Mouse (Mus musculus): ENCODE data around the gene Dhdh. TPM values are rescaled to one million over a fixed set of nuclear protein-coding genes. Genes with fewer than 3 reads are reported as not detected.

The Dhdh gene
- polyA plus RNA-seq, 1 experiment, result 190 TPM

GRCm38 (mm10) chr7:45434203-45435015 is 54.2 kb downstream of the Dhdh start, which contains the start of gene Gys1:
Gene Gys1, plus strand, starts transcription at chr7:45434844.
- peak within 1 kb of the TSS; percentile 95 for H3K27ac ChIP-seq (replicated peaks; ENCODE audit: low read depth, low read length)
- H3K4me3 ChIP-seq (ENCODE audit: insufficient read depth, low read depth, low read length), result peak within 1 kb of the TSS; percentile 78
- H3K4me1 ChIP-seq (ENCODE audit: control insufficient read depth, insufficient read depth, insufficient read length, low read length), result peaks cover 14% of the 10 kb centered on the region

DNA sequence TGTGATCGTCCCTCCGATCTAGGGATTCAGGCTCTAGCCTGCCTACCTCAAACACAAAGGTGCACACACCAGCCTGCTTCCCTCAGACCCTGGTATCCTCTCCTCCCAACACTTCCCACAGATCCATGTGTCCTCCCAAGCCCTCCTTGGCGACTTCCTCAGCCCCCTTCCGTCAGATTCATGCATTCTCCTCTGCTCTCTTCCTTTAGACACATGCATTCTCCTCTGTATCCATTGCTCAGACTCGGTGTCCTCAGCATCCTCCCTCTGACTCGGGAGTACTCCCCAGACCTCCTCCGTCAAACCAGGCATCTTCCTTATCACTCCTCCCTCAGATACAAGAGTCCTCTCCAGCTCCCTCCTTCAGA is 54.8 kb downstream of the Dhdh start:
- H3K4me1 ChIP-seq (ENCODE audit: control insufficient read depth, insufficient read depth, insufficient read length, low read length), result peaks cover 14% of the 10 kb centered on the region
- H3K4me3 ChIP-seq (ENCODE audit: insufficient read depth, low read depth, low read length), result peak overlapping the region; percentile 78
- peak overlapping the region; percentile 42 for H3K27ac ChIP-seq (replicated peaks; ENCODE audit: low read depth, low read length)

GRCm38 (mm10) chr7:45426556-45426955 is 62.0 kb downstream of the Dhdh start:
- Histone ChIP-seq H3K27ac (replicated peaks; ENCODE audit: low read depth, low read length) (no peak overlapping the region), H3K4me1 (ENCODE audit: control insufficient read depth, insufficient read depth, insufficient read length, low read length) (no peaks in the 10 kb centered on the region), H3K4me3 (ENCODE audit: insufficient read depth, low read depth, low read length) (no peak overlapping the region)

DNA sequence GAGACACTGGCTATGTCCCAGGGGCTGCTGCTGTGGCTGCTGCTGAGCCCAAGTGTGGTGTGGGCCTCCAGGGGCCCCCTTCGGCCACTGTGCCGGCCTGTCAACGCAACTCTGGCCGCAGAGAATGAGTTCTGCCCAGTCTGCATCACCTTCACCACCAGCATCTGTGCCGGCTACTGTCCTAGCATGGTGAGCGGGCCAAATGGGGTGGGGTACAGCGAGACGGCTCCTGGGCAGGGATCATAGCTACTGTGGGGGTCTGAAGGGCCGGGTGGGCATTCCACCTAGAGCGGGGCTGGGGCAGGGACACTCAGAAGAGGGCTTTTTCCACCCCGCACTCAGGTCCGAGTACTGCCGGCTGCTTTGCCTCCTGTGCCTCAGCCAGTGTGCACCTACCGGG is 67.4 kb downstream of the Dhdh start:
- Histone ChIP-seq H3K27ac (replicated peaks; ENCODE audit: low read depth, low read length) (no peak overlapping the region), H3K4me3 (ENCODE audit: insufficient read depth, low read depth, low read length) (no peak overlapping the region), H3K4me1 (ENCODE audit: control insufficient read depth, insufficient read depth, insufficient read length, low read length) (no peaks in the 10 kb centered on the region)

Other genes with a start within 250 kb of the Dhdh start
- gene Cd37, start 249.7 kb downstream of the Dhdh start, polyA plus RNA-seq (2012; ENCODE audit: insufficient read depth, insufficient read length, missing spikeins), result 4.1 and 4.5 TPM in 2 replicates
- not detected in 2 replicates for gene Slc6a16, start 247.7 kb downstream of the Dhdh start, polyA plus RNA-seq (2012; ENCODE audit: insufficient read depth, insufficient read length, missing spikeins)
- not detected in 2 replicates for gene Slc6a21, start 211.3 kb downstream of the Dhdh start, polyA plus RNA-seq (2012; ENCODE audit: insufficient read depth, insufficient read length, missing spikeins)
- 4.0 and 5.0 TPM in 2 replicates for gene Trpm4, start 155.0 kb downstream of the Dhdh start, polyA plus RNA-seq (2012; ENCODE audit: insufficient read depth, insufficient read length, missing spikeins)
- 8.1 and 16.2 TPM in 2 replicates for gene Hrc, start 153.5 kb downstream of the Dhdh start, polyA plus RNA-seq (2012; ENCODE audit: insufficient read depth, insufficient read length, missing spikeins)
- not detected in 2 replicates for gene Ppfia3, start 121.8 kb downstream of the Dhdh start, polyA plus RNA-seq (2012; ENCODE audit: insufficient read depth, insufficient read length, missing spikeins)
- gene Lin7b, start 118.2 kb downstream of the Dhdh start, polyA plus RNA-seq (2012; ENCODE audit: insufficient read depth, insufficient read length, missing spikeins), result not detected in 2 replicates
- 69.0 and 82.7 TPM in 2 replicates for gene Snrnp70, start 93.1 kb downstream of the Dhdh start, polyA plus RNA-seq (2012; ENCODE audit: insufficient read depth, insufficient read length, missing spikeins)
- gene Kcna7, start 83.2 kb downstream of the Dhdh start, polyA plus RNA-seq (2012; ENCODE audit: insufficient read depth, insufficient read length, missing spikeins), result 1.0 TPM in 1 of 2 replicates, not detected in the other
- not detected in 2 replicates for gene Ntf5, start 75.1 kb downstream of the Dhdh start, polyA plus RNA-seq (2012; ENCODE audit: insufficient read depth, insufficient read length, missing spikeins)
- not detected in 2 replicates for gene Lhb, start 68.0 kb downstream of the Dhdh start, polyA plus RNA-seq (2012; ENCODE audit: insufficient read depth, insufficient read length, missing spikeins)
- 90.6 and 112 TPM in 2 replicates for gene Gys1, start 54.0 kb downstream of the Dhdh start, polyA plus RNA-seq (2012; ENCODE audit: insufficient read depth, insufficient read length, missing spikeins)
- gene Ruvbl2, start 50.7 kb downstream of the Dhdh start, polyA plus RNA-seq (2012; ENCODE audit: insufficient read depth, insufficient read length, missing spikeins), result 75.4 and 79.6 TPM in 2 replicates
- 1,179 and 1,214 TPM in 2 replicates for gene Ftl1, start 28.9 kb downstream of the Dhdh start, polyA plus RNA-seq (2012; ENCODE audit: insufficient read depth, insufficient read length, missing spikeins)
- 20.1 and 26.9 TPM in 2 replicates for gene Bax, start 21.9 kb downstream of the Dhdh start, polyA plus RNA-seq (2012; ENCODE audit: insufficient read depth, insufficient read length, missing spikeins)
- not detected in 2 replicates for gene Tulp2, start 6.9 kb downstream of the Dhdh start, polyA plus RNA-seq (2012; ENCODE audit: insufficient read depth, insufficient read length, missing spikeins)
- 6.9 TPM in 1 of 2 replicates, not detected in the other for gene Gm45808, start 2.0 kb downstream of the Dhdh start, polyA plus RNA-seq (2012; ENCODE audit: insufficient read depth, insufficient read length, missing spikeins)
- gene Nucb1, start 21.6 kb upstream of the Dhdh start, polyA plus RNA-seq (2012; ENCODE audit: insufficient read depth, insufficient read length, missing spikeins), result 78.6 and 108 TPM in 2 replicates
- gene Ppp1r15a, start 37.5 kb upstream of the Dhdh start, polyA plus RNA-seq (2012; ENCODE audit: insufficient read depth, insufficient read length, missing spikeins), result 12.6 and 24.6 TPM in 2 replicates
- 1.9 and 3.3 TPM in 2 replicates for gene Plekha4, start 37.5 kb upstream of the Dhdh start, polyA plus RNA-seq (2012; ENCODE audit: insufficient read depth, insufficient read length, missing spikeins)
- not detected in 2 replicates for gene Hsd17b14, start 66.1 kb upstream of the Dhdh start, polyA plus RNA-seq (2012; ENCODE audit: insufficient read depth, insufficient read length, missing spikeins)
- gene Bcat2, start 81.3 kb upstream of the Dhdh start, polyA plus RNA-seq (2012; ENCODE audit: insufficient read depth, insufficient read length, missing spikeins), result 82.0 and 135 TPM in 2 replicates
- gene Fgf21, start 126.7 kb upstream of the Dhdh start, polyA plus RNA-seq (2012; ENCODE audit: insufficient read depth, insufficient read length, missing spikeins), result 2.0 TPM in 1 of 2 replicates, not detected in the other
- not detected in 2 replicates for gene Fut1, start 128.5 kb upstream of the Dhdh start, polyA plus RNA-seq (2012; ENCODE audit: insufficient read depth, insufficient read length, missing spikeins)
- 0.63 TPM in 1 of 2 replicates, not detected in the other for gene Izumo1, start 133.0 kb upstream of the Dhdh start, polyA plus RNA-seq (2012; ENCODE audit: insufficient read depth, insufficient read length, missing spikeins)
- 4.3 and 9.3 TPM in 2 replicates for gene Rasip1, start 138.7 kb upstream of the Dhdh start, polyA plus RNA-seq (2012; ENCODE audit: insufficient read depth, insufficient read length, missing spikeins)
- gene Mamstr, start 151.2 kb upstream of the Dhdh start, polyA plus RNA-seq (2012; ENCODE audit: insufficient read depth, insufficient read length, missing spikeins), result 1.5 TPM in 1 of 2 replicates, not detected in the other
- gene Fut2, start 177.6 kb upstream of the Dhdh start, polyA plus RNA-seq (2012; ENCODE audit: insufficient read depth, insufficient read length, missing spikeins), result not detected in 2 replicates
- gene Ntn5, start 195.2 kb upstream of the Dhdh start, polyA plus RNA-seq (2012; ENCODE audit: insufficient read depth, insufficient read length, missing spikeins), result not detected in 2 replicates
- not detected in 2 replicates for gene Sec1, start 205.6 kb upstream of the Dhdh start, polyA plus RNA-seq (2012; ENCODE audit: insufficient read depth, insufficient read length, missing spikeins)
- 12.1 and 17.1 TPM in 2 replicates for gene Car11, start 211.0 kb upstream of the Dhdh start, polyA plus RNA-seq (2012; ENCODE audit: insufficient read depth, insufficient read length, missing spikeins)
- 23.3 and 31.5 TPM in 2 replicates for gene Dbp, start 216.3 kb upstream of the Dhdh start, polyA plus RNA-seq (2012; ENCODE audit: insufficient read depth, insufficient read length, missing spikeins)
- 445 and 504 TPM in 2 replicates for gene Rpl18, start 226.7 kb upstream of the Dhdh start, polyA plus RNA-seq (2012; ENCODE audit: insufficient read depth, insufficient read length, missing spikeins)
- gene Sphk2, start 229.2 kb upstream of the Dhdh start, polyA plus RNA-seq (2012; ENCODE audit: insufficient read depth, insufficient read length, missing spikeins), result 9.2 and 9.9 TPM in 2 replicates
- not detected in 2 replicates for gene Fam83e, start 232.4 kb upstream of the Dhdh start, polyA plus RNA-seq (2012; ENCODE audit: insufficient read depth, insufficient read length, missing spikeins)
- gene Spaca4, start 237.0 kb upstream of the Dhdh start, polyA plus RNA-seq (2012; ENCODE audit: insufficient read depth, insufficient read length, missing spikeins), result not detected in 2 replicates